Mouse (Mus musculus) gastrocnemius, postnatal 10 days (tissue): ENCODE measurements at regions not wholly inside any gene's neighbourhood (a gene's known extent, or its start where the extent isn't known, plus 50 kb on each side); places are given as distances from the start of the nearest gene placed in this dataset.

Source experiments
- DNase-seq: peaks from one replicate; pipeline ENCODE4 v3.0.0; 2021; ENCODE audit warnings: mixed read lengths

GRCm38 (mm10) chr12:9176198-9176597 is 146.4 kb downstream of the Ttc32 start:
- DNase-seq: no peak

- DNase-seq: no peak
Observed at GRCm38 (mm10) chr12:9178626-9179025, 148.8 kb downstream of the Ttc32 start.

GRCm38 (mm10) chr12:9180677-9181076 is 150.9 kb downstream of the Ttc32 start:
- no peak for DNase-seq

GRCm38 (mm10) chr12:9191721-9192120 is 161.9 kb downstream of the Ttc32 start:
- DNase-seq: no peak

GRCm38 (mm10) chr12:9199321-9199720 is 169.5 kb downstream of the Ttc32 start:
- DNase-seq: no peak

GRCm38 (mm10) chr12:9212211-9212610 is 182.4 kb downstream of the Ttc32 start:
- DNase-seq: no peak

GRCm38 (mm10) chr12:9224971-9225370 is 195.2 kb downstream of the Ttc32 start:
- DNase-seq: no peak

GRCm38 (mm10) chr12:9227901-9228300 is 198.1 kb downstream of the Ttc32 start:
- DNase-seq: no peak

GRCm38 (mm10) chr12:9228486-9228885 is 198.7 kb downstream of the Ttc32 start:
- DNase-seq: no peak

- no peak for DNase-seq
Observed at GRCm38 (mm10) chr12:9229981-9230380, 200.2 kb downstream of the Ttc32 start.

GRCm38 (mm10) chr12:9230576-9230975 is 200.8 kb downstream of the Ttc32 start:
- no peak for DNase-seq

- no peak for DNase-seq
Observed at GRCm38 (mm10) chr12:9232431-9232830, 202.6 kb downstream of the Ttc32 start.

GRCm38 (mm10) chr12:9235866-9236265 is 206.1 kb downstream of the Ttc32 start:
- no peak for DNase-seq

GRCm38 (mm10) chr12:9237538-9237937 is 207.7 kb downstream of the Ttc32 start:
- DNase-seq: no peak

GRCm38 (mm10) chr12:9237955-9238354 is 208.2 kb downstream of the Ttc32 start:
- DNase-seq: no peak

GRCm38 (mm10) chr12:9247506-9247905 is 217.7 kb downstream of the Ttc32 start:
- DNase-seq: no peak

GRCm38 (mm10) chr12:9251772-9252171 is 222.0 kb downstream of the Ttc32 start:
- DNase-seq: peak; percentile 46

GRCm38 (mm10) chr12:9253306-9254074 is 223.7 kb downstream of the Ttc32 start:
- DNase-seq: no peak

- DNase-seq: no peak
Observed at GRCm38 (mm10) chr12:9254301-9254860, 224.6 kb downstream of the Ttc32 start.

- no peak for DNase-seq
Observed at GRCm38 (mm10) chr12:9255661-9256486, 226.1 kb downstream of the Ttc32 start.

- DNase-seq: no peak
Observed at GRCm38 (mm10) chr12:9256487-9256820, 226.7 kb downstream of the Ttc32 start.

GRCm38 (mm10) chr12:9258221-9258620 is 228.4 kb downstream of the Ttc32 start:
- no peak for DNase-seq

GRCm38 (mm10) chr12:9261662-9262061 is 231.9 kb downstream of the Ttc32 start:
- DNase-seq: no peak
